Mouse (Mus musculus) liver, embryonic 16.5 days (tissue): ENCODE measurements at regions not wholly inside any gene's neighbourhood (a gene's known extent, or its start where the extent isn't known, plus 50 kb on each side); places are given as distances from the start of the nearest gene placed in this dataset.

Experiments
- ATAC-seq: fragments of 200-750 bp; cut with Nextera tagmentation; 2 replicates; pipeline ENCODE4 v1.8.0; 2017; ENCODE audit warnings: low read depth, mild to moderate bottlenecking, moderate number of reproducible peaks, moderate library complexity
- H3K27ac ChIP-seq: fragments of 300-500 bp; sonication (generic); 2 replicates; pipeline ENCODE4 v1.5.1; 2014; ENCODE audit warnings: mild to moderate bottlenecking, low read length
- H3K27me3 ChIP-seq: fragments of 300-500 bp; sonication (generic); 2 replicates; pipeline ENCODE4 v1.6.1; 2014; ENCODE audit warnings: low read depth, low read length, mixed read lengths; ENCODE audit not compliant: control insufficient read depth, insufficient read depth
- H3K36me3 ChIP-seq: fragments of 300-500 bp; sonication (generic); 2 replicates; pipeline ENCODE4 v1.6.1; 2014; ENCODE audit warnings: mild to moderate bottlenecking; ENCODE audit not compliant: control insufficient read depth, insufficient read depth
- H3K4me1 ChIP-seq: fragments of 300-500 bp; sonication (generic); 2 replicates; pipeline ENCODE4 v1.6.1; 2014; ENCODE audit warnings: low read depth, low read length, mixed read lengths; ENCODE audit not compliant: control insufficient read depth
- H3K4me2 ChIP-seq: fragments of 300-500 bp; sonication (generic); 2 replicates; pipeline ENCODE4 v1.6.1; 2014; ENCODE audit warnings: low read depth, low read length, mixed read lengths
- H3K4me3 ChIP-seq: fragments of 300-500 bp; sonication (generic); 2 replicates; pipeline ENCODE4 v1.5.1; 2014; ENCODE audit warnings: low read depth, mild to moderate bottlenecking, low read length
- H3K9ac ChIP-seq: fragments of 300-500 bp; sonication (generic); 2 replicates; pipeline ENCODE4 v1.6.1; 2014; ENCODE audit warnings: low read depth, low read length
- H3K9me3 ChIP-seq: fragments of 300-500 bp; sonication (generic); replicated peaks from 2 replicates; pipeline ENCODE4 v1.6.1; 2016; ENCODE audit warnings: low read length; ENCODE audit not compliant: control insufficient read depth
- WGBS: fragments of 180-500 bp; shearing (Covaris S2); extraction: QIAGEN DNeasy Blood & Tissue Kit; methylation state at CpG from one replicate; pipeline ENCODE4 v1.1.7; 2014; ENCODE audit not compliant: insufficient replicate concordance; 5-methylcytosine and 5-hydroxymethylcytosine counted together

- Histone ChIP-seq H3K4me1 (no peaks in the 10 kb centered on the region), H3K27ac (no peak overlapping the region), H3K9me3 (no peaks in the 10 kb centered on the region), H3K9ac (no peak overlapping the region), H3K27me3 (no peaks in the 10 kb centered on the region), H3K4me3 (no peak overlapping the region), H3K4me2 (no peak overlapping the region), H3K36me3 (no peaks in the 10 kb centered on the region)
- ATAC-seq: no peak
- WGBS: 54% methylated on average over 4 of the region's 4 CpGs
Observed at GRCm38 (mm10) chr4:56456788-56457187, 283.1 kb upstream of the Gm26657 start.

- Histone ChIP-seq H3K4me1 (no peaks in the 10 kb centered on the region), H3K36me3 (no peaks in the 10 kb centered on the region), H3K4me2 (no peak overlapping the region), H3K9ac (no peak overlapping the region), H3K27me3 (no peaks in the 10 kb centered on the region), H3K4me3 (no peak overlapping the region), H3K27ac (no peak overlapping the region), H3K9me3 (no peaks in the 10 kb centered on the region)
- no peak for ATAC-seq
- WGBS: 36% methylated on average over 8 of the region's 8 CpGs
Observed at GRCm38 (mm10) chr4:56421575-56421974, 318.3 kb upstream of the Gm26657 start.

- ATAC-seq: no peak
- Histone ChIP-seq H3K9me3 (no peaks in the 10 kb centered on the region), H3K4me3 (no peak overlapping the region), H3K4me1 (no peaks in the 10 kb centered on the region), H3K27ac (no peak overlapping the region), H3K27me3 (no peaks in the 10 kb centered on the region), H3K9ac (no peak overlapping the region), H3K4me2 (no peak overlapping the region), H3K36me3 (no peaks in the 10 kb centered on the region)
- WGBS: 56% methylated on average over 5 of the region's 5 CpGs
Observed at GRCm38 (mm10) chr4:56419122-56419913, 320.6 kb upstream of the Gm26657 start.

- Histone ChIP-seq H3K4me2 (no peak overlapping the region), H3K9ac (no peak overlapping the region), H3K4me3 (no peak overlapping the region), H3K9me3 (no peaks in the 10 kb centered on the region), H3K27ac (no peak overlapping the region), H3K4me1 (no peaks in the 10 kb centered on the region), H3K36me3 (no peaks in the 10 kb centered on the region), H3K27me3 (no peaks in the 10 kb centered on the region)
- ATAC-seq: no peak
- WGBS: 18% methylated on average over 1 of the region's 1 CpGs
Observed at GRCm38 (mm10) chr4:56411024-56411636, 328.7 kb upstream of the Gm26657 start.

- no peak for ATAC-seq
- Histone ChIP-seq H3K4me2 (no peak overlapping the region), H3K27me3 (no peaks in the 10 kb centered on the region), H3K4me1 (no peaks in the 10 kb centered on the region), H3K9ac (no peak overlapping the region), H3K27ac (no peak overlapping the region), H3K9me3 (no peaks in the 10 kb centered on the region), H3K4me3 (no peak overlapping the region), H3K36me3 (no peaks in the 10 kb centered on the region)
Observed at GRCm38 (mm10) chr4:56393793-56394192, 346.1 kb upstream of the Gm26657 start.

GRCm38 (mm10) chr4:56387051-56387450 is 352.8 kb upstream of the Gm26657 start:
- WGBS: 63% methylated on average over 3 of the region's 3 CpGs
- H3K4me2 ChIP-seq: no peak overlapping the region

GRCm38 (mm10) chr4:56375745-56376144 is 364.1 kb upstream of the Gm26657 start:
- H3K36me3 ChIP-seq: no peaks in the 10 kb centered on the region
- 56% methylated on average over 5 of the region's 5 CpGs for WGBS
- no peak for ATAC-seq
- H3K9ac ChIP-seq: no peak overlapping the region
- no peaks in the 10 kb centered on the region for H3K4me1 ChIP-seq
- H3K27ac ChIP-seq: no peak overlapping the region
- H3K9me3 ChIP-seq: no peaks in the 10 kb centered on the region
- H3K4me3 ChIP-seq: no peak overlapping the region
- no peaks in the 10 kb centered on the region for H3K27me3 ChIP-seq
- H3K4me2 ChIP-seq: no peak overlapping the region

More at GRCm38 (mm10) chr4:56387051-56387450, 352.8 kb upstream of the Gm26657 start:
- no peaks in the 10 kb centered on the region for H3K4me1 ChIP-seq
- H3K27me3 ChIP-seq: no peaks in the 10 kb centered on the region
- H3K4me3 ChIP-seq: no peak overlapping the region
- H3K27ac ChIP-seq: no peak overlapping the region
- no peaks in the 10 kb centered on the region for H3K9me3 ChIP-seq
- H3K9ac ChIP-seq: no peak overlapping the region
- no peak for ATAC-seq
- H3K36me3 ChIP-seq: no peaks in the 10 kb centered on the region

GRCm38 (mm10) chr4:56374466-56374865 is 365.4 kb upstream of the Gm26657 start:
- no peaks in the 10 kb centered on the region for H3K27me3 ChIP-seq
- no peaks in the 10 kb centered on the region for H3K36me3 ChIP-seq
- no peak overlapping the region for H3K9ac ChIP-seq
- no peak overlapping the region for H3K27ac ChIP-seq
- no peak overlapping the region for H3K4me3 ChIP-seq
- 66% methylated on average over 3 of the region's 3 CpGs for WGBS
- H3K9me3 ChIP-seq: no peaks in the 10 kb centered on the region
- ATAC-seq: no peak
- no peaks in the 10 kb centered on the region for H3K4me1 ChIP-seq
- H3K4me2 ChIP-seq: no peak overlapping the region

- no peak overlapping the region for H3K27ac ChIP-seq
- no peak overlapping the region for H3K4me2 ChIP-seq
- no peak for ATAC-seq
- no peaks in the 10 kb centered on the region for H3K9me3 ChIP-seq
- no peak overlapping the region for H3K4me3 ChIP-seq
- no peaks in the 10 kb centered on the region for H3K4me1 ChIP-seq
- 48% methylated on average over 4 of the region's 4 CpGs for WGBS
- H3K9ac ChIP-seq: no peak overlapping the region
- no peaks in the 10 kb centered on the region for H3K27me3 ChIP-seq
- H3K36me3 ChIP-seq: no peaks in the 10 kb centered on the region
Observed at GRCm38 (mm10) chr4:56373746-56374145, 366.1 kb upstream of the Gm26657 start.
